Mouse (Mus musculus) adrenal gland, postnatal 10 days (tissue): Measurements from ENCODE around the gene Glis3. TPM values are rescaled to one million over a fixed set of nuclear protein-coding genes. Genes with fewer than 3 reads are reported as not detected.

Source experiments
- DNase-seq: peaks from one replicate; pipeline ENCODE4 v3.0.0; 2021; ENCODE audit warnings: mixed read lengths
- total RNA-seq, 2 experiments: library from RNA; stranded (reverse); gene quantifications; 2 replicates each; pipeline ENCODE4 v1.2.3; 2021

Glis3 gene
- total RNA-seq, 2 experiments from 2014 or later: 6.6 to 7.5 TPM

DNA sequence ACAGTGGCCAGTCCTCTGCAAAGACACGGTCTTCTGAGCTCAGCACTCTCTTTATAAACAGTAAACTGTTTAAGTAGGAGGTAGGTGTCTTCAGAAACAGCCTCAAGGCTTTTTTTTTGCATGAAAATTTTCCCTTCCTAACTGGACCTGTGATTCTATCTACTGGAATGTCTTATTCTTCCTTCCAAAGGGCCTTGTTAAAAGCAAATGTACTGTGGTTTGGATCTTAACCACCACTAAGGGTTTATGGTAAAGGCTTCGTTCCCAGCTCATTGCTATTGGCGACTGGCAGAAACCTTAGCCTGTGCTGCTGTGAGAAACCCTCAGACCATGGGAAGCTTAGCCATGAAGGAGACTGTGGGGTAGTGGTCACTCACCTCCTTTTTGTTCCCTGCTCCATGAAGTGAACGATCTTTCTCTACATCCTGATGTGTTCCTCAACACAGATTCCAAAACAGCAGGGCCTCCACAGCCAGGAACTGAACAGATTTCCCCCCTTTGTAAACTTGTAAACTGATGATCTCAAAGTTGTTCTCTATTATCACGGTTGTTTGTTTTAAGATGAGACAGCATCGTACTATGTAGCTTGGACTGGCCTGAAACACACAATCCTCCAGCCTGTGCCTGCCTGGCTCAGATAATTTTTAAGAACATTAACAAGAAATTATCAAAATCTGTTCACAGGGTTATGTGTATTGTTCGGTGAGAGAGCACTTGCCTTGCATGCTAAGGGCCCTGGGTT is 88.0 kb downstream of the Glis3 start:
- no peak for DNase-seq

DNA sequence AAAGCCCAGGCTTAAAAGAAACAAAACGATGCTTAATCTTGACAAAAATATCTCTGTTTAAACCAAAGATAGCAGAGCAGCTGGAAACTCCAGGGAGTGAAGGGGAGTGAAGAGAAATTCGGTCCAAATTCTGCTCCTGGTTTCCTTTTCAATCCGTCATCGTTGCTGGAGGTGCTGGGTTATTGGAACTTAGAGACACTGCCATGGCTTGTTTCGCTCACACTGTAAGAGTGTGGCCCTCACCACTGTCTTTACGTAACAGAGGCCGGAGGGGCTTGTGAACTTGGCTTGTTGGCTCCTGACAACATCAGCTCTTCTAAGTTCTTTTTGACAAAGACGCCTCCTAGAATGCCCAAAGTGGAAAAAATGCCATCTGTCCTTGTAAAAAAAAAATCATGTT is 99.4 kb downstream of the Glis3 start:
- DNase-seq: no peak

DNA sequence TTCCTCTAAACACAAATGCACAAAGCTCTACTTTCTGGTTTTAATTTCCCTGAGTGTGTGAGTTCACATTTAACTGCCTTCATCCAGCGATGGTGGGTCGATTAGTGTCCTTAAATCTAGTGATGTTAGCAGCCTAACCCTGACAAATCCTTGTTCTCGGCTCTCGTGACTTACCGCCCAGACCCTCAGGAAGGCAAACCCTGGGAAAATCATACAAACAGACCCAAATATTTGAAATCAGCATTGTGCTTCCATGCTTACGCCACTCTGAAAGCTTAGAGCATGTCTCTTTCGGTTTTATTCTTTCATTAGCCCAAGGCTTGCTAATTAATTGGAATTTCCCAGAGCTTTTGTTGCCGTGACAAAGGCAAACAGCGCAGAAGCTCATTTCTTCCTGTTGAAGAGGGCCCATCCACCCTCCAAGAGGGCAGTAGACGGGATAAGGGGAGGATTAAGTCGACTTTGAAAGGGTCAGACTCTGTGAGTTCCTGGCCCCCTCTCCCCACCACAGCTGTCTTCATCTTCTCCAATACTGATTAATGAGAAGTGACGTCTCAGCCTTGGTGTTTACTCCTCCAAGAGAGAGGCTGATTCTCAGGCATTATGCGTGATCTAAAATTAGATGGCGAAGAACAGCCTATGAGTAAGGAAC is 100.0 kb downstream of the Glis3 start:
- no peak for DNase-seq

DNA sequence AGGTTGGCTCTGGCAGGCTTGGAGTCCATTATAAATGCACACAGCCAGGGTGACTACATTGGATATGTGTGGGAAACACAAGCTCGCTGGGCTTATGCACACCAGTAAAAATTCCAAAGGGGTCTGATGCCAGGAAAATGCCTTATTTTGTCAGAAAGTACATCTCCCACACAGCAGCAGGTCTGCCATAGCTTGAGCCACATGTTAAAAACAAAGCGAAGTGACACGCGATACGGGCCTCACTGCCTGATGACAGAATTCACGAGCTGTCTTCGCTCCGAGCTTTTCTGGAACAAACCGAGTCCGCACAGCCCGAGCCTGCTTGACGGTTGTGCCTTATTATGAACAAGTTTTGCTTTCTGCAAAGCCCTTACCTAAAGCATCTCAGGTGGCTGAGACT is 102.9 kb downstream of the Glis3 start:
- DNase-seq: no peak

DNA sequence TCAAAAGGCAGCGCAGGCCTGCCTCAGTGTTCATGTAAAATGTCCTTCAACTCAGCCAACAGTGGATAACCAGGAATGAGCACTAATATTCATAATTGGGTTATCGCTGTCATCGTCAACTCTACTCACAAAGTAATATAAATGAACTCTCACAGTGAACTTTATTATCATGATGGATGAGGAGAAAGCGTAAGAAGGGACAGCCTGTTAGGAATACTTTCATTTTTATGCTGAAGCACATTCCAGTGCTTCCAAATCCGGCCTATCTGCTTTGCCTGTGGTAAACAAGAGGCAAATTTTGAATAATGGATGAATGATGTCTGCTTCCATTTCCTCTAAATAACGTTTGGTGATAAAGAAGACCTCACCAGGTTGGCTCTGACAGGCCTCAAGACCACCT is 103.3 kb downstream of the Glis3 start:
- no peak for DNase-seq

- DNase-seq: no peak
Observed at GRCm38 (mm10) chr19:28573641-28574040, 106.2 kb downstream of the Glis3 start.

DNA sequence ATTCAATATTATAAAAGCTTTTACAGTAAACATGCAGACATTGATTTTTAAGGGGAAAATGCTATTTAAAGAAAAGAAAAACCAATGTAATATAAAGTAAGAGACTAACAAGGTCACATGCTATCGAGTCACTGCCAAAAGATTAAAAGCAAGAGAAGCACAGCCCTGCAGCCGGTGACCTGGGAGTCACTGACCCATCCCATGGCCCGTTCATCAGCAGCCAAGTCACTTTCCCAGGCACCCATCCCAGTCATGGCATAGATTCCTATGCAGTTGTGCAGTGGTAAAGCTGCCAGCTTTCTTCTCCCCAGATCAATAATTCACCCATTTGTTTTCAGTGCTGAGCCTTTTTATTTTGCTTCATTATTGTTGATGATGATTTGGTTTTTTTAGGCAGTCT is 110.0 kb downstream of the Glis3 start:
- peak; percentile 25 for DNase-seq

DNA sequence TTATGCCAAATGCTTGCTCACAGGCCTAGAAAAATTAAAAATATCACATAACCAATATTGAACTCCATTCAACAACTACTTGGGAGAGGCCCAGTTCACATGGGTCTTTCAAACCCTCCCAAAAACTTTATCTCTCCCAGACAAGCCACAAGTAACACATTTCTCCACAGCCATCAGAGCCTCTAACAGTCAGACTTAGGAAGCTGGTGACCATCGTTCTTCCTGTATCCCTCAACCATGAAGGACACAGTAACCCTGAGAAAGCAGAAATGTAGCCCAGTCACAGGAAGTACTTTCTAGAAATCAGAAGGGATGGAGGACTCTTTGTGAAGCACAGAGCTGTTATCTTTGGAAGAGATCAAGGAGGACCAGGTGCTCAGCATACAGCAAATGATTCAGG is 112.8 kb downstream of the Glis3 start:
- DNase-seq: no peak

DNA sequence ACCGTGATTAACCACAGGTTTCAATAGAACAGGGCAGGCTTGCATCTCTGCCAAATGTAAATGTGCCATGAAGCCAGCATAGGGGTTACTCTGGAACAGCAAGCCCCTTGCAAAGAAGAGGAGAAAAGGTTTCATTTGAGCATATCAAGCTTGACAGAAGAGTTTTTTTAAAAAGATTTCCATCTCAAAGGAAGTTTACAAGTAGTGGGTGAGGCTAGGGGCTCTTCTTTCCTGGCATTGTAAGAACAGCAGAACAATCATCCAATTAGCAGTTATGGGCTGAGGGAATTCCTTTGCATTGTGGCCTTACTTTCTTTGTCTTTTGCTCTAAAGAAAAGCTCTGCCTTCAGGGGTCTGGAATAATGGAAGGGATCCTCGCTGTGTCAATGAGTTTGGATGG is 113.3 kb downstream of the Glis3 start:
- DNase-seq: no peak

DNA sequence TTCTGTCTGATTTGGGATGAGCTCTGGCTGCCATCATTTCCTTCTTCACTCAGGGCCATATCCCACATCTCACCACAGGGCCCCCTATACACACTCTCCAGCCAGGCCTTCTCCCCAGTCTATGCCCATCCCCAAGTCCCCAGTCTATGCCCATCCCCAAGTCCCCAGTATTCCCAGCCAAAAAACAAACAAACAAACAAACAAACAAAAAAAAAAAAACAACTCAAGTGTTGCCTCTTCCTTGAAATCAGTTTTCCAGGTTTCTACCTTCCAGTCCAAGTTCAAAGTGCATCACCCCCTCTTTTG is 118.2 kb downstream of the Glis3 start:
- no peak for DNase-seq

DNA sequence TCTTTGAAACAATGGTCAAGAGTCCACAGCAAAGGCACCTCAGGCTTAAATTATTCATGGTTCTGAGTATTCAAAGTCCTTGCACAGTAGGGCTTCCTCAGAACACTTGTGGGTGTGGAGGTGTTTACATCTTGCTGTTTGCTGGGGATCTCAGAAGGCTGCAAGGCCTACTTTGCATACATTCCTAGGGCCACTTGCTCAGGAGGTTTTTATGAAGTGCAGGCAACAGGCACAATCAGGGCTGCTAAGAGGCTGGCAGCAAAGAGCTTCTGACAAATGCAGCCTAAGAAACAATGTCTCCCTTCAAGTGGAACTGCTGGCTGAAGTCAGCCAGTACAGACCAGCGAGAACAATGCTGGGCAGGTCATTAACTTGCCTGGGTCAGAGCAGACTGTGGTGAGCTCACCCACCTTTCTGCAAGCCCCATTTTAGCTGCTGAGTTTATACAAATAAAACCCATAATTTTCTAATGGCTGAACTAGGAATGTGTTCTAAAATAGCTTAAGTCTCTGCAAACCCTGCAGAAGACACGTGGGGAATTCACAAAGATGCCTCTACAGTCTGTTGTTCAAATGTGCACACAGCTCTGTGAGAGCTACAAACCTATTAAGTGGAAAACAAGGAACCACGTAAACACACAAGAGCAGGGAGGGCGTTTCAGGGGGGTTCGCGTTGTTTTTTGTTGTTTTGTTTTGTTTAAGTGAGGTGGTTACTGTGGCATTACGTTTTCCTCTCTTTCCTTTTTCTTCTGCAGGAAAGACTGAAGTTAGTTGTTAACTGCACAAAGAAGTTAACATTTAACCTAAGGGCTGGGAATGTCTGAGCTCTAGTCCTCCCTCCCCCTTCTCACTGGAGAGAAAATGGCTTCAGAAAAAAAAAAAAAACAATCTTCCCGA is 118.8 kb downstream of the Glis3 start:
- no peak for DNase-seq

DNA sequence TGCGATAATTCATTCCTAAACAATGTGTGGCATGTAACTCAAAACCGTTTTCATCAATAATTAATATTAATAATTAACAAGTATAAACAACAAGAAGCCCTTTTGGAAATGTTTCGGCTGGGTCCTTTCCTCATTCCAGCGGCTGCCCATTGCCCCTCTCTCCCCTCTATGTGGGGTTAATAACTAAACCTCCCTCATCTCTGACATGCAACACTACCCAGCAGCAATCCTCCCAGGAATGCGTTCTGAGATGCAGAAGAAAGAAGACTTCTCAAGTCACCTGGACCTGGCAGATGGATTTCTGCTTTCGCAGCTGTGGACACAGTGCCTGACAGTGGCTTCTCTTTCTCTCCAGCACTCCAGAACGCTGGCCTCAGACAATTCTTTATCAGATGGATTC is 120.0 kb downstream of the Glis3 start:
- no peak for DNase-seq

GRCm38 (mm10) chr19:28559400-28559799 is 120.5 kb downstream of the Glis3 start:
- no peak for DNase-seq

GRCm38 (mm10) chr19:28558661-28559060 is 121.2 kb downstream of the Glis3 start:
- DNase-seq: no peak

GRCm38 (mm10) chr19:28557559-28558328 is 122.1 kb downstream of the Glis3 start:
- DNase-seq: no peak

- no peak for DNase-seq
Observed at GRCm38 (mm10) chr19:28555181-28555929, 124.5 kb downstream of the Glis3 start.

GRCm38 (mm10) chr19:28550611-28551010 is 129.3 kb downstream of the Glis3 start:
- no peak for DNase-seq

GRCm38 (mm10) chr19:28546933-28547332 is 132.9 kb downstream of the Glis3 start:
- DNase-seq: peak; percentile 19

DNA sequence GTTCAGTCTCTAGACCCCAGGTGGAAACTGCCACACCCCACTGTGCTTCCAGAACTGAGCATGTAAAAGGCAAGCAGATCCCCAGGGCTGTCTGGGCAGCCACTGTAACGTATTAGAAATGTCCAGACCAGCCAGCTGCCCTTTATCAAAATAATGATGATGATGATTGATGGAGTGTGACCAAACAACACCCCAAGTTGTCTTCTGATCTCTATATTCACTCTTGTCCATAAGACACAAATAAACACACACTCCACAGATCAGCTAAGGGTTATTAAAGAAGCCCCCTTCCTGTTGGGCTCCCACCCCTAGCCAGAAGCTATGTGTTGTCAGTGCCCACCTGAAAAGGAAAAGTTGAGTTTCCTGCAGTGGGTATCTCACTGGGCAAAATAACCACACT is 134.4 kb downstream of the Glis3 start:
- no peak for DNase-seq

- DNase-seq: no peak
Observed at GRCm38 (mm10) chr19:28538813-28539212, 141.1 kb downstream of the Glis3 start.

GRCm38 (mm10) chr19:28534964-28535363 is 144.9 kb downstream of the Glis3 start:
- no peak for DNase-seq

GRCm38 (mm10) chr19:28533576-28533975 is 146.3 kb downstream of the Glis3 start:
- no peak for DNase-seq
